Mouse (Mus musculus) limb, embryonic 12.5 days (tissue): ENCODE results near the gene Mfsd2a. TPM values are rescaled to one million over a fixed set of nuclear protein-coding genes. Genes with fewer than 3 reads are reported as not detected.

Experiments used
- ATAC-seq: fragments of 200-750 bp; cut with Nextera tagmentation; 2 replicates; pipeline ENCODE4 v1.8.0; 2017; ENCODE audit warnings: low read depth, moderate TSS enrichment; ENCODE audit not compliant: insufficient number of reproducible peaks, insufficient read depth, low FRiP score, low TSS enrichment
- H3K27ac ChIP-seq: fragments of 300-500 bp; sonication (generic); 2 replicates; pipeline ENCODE4 v1.5.1; 2016; ENCODE audit warnings: mild to moderate bottlenecking, moderate library complexity
- H3K27me3 ChIP-seq: fragments of 300-500 bp; sonication (generic); 2 replicates; pipeline ENCODE4 v1.6.1; 2016; ENCODE audit warnings: mild to moderate bottlenecking, moderate library complexity
- H3K36me3 ChIP-seq: fragments of 300-500 bp; sonication (generic); 2 replicates; pipeline ENCODE4 v1.6.1; 2016; ENCODE audit warnings: mild to moderate bottlenecking, moderate library complexity
- H3K4me1 ChIP-seq: fragments of 300-500 bp; sonication (generic); replicated peaks from 2 replicates; pipeline ENCODE4 v1.6.1; 2016
- H3K4me2 ChIP-seq: fragments of 300-500 bp; sonication (generic); 2 replicates; pipeline ENCODE4 v1.6.1; 2016; ENCODE audit warnings: mild to moderate bottlenecking, moderate library complexity
- H3K4me3 ChIP-seq: fragments of 300-500 bp; sonication (generic); replicated peaks from 2 replicates; pipeline ENCODE4 v1.5.1; 2016; ENCODE audit warnings: mild to moderate bottlenecking
- H3K9ac ChIP-seq: fragments of 300-500 bp; sonication (generic); replicated peaks from 2 replicates; pipeline ENCODE4 v1.6.1; 2016; ENCODE audit warnings: mild to moderate bottlenecking, moderate library complexity
- H3K9me3 ChIP-seq: fragments of 300-500 bp; sonication (generic); 2 replicates; pipeline ENCODE4 v1.6.1; 2016; ENCODE audit warnings: mild to moderate bottlenecking, moderate library complexity
- WGBS: fragments of 180-500 bp; shearing (Covaris S2); methylation state at CpG from one replicate; pipeline ENCODE4 v1.1.7; 2016; 5-methylcytosine and 5-hydroxymethylcytosine counted together
- polyA plus RNA-seq: library from polyadenylated mRNA; unstranded; fragments of >200 nt; fragmentation: Nextera tagmentation; extraction: Ambion mirVana; gene quantifications from 2 replicates; pipeline ENCODE4 v1.2.1, GENCODE M21; 2016

Mfsd2a gene
- polyA plus RNA-seq, 1 experiment from 2014 or later, result 7.8 TPM

- Histone ChIP-seq H3K27me3 (0 out of 2 replicates have a peak, but pooled peaks cover 3% of the 10 kb centered on the region), H3K4me1 (peaks cover 44% of the 10 kb centered on the region), H3K9ac (no peak overlapping the region), H3K9me3 (no peaks in the 10 kb centered on the region), H3K4me3 (no peak overlapping the region), H3K27ac (no peak overlapping the region), H3K36me3 (peaks cover 34% of the 10 kb centered on the region), H3K4me2 (no peak overlapping the region)
- ATAC-seq, result no peak
- 88% methylated on average over 4 of the region's 6 CpGs for WGBS
These were observed 4.7 kb downstream of the Mfsd2a start for GRCm38 (mm10) chr4:122956301-122956700.

DNA sequence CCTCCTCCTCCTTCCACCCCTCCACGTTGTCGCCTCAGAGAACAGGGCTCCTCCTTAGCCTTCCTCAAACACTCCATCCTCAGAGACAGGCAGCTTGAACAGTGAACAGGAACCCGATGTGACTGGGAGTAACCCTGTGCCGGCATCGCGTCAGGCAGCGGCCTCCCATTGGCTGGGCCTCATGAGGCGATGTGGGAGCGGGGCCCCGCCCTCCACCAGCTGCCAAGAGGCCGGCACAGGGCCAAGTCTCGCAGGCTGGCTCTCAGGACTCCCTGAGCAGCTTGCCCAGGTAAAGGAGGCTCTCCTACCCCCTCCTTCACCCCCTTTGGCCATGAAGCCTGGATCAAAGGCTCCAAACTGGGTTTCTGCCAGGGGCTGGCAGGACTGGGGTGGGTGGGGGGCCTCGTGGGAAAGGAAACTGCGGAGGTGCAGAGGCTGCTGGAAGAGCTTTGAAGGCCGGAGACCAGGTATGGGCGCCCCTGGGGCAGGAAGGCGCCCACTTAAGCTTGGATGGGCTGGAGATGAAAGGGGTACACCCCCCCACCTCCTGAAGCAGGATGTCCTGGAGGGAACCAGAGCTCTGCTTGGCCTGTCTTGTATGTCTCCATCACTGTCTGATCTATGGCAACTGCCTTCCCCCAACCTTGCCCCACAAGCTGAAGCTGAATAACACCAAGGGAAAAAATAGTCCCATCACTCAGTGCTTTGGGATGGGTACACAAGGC lies 5.4 kb downstream of the Mfsd2a start:
- Histone ChIP-seq H3K4me1 (peaks cover 41% of the 10 kb centered on the region), H3K27ac (peak overlapping the region; percentile 60), H3K4me3 (peak overlapping the region; percentile 22), H3K4me2 (peak overlapping the region; percentile 51), H3K9ac (no peak overlapping the region; the same call in 1 of the 2 replicates), H3K27me3 (no peaks in the 10 kb centered on the region), H3K36me3 (peaks cover 41% of the 10 kb centered on the region), H3K9me3 (no peaks in the 10 kb centered on the region)
- WGBS, result 5% methylated on average over 17 of the region's 17 CpGs
- peak; percentile 89 for ATAC-seq

GRCm38 (mm10) chr4:122954680-122955411 lies 6.1 kb downstream of the Mfsd2a start:
- peak overlapping the region; percentile 51 for H3K4me2 ChIP-seq
- H3K27ac ChIP-seq, result peak overlapping the region; percentile 60
- no peak overlapping the region for H3K9ac ChIP-seq
- H3K4me1 ChIP-seq, result peaks cover 37% of the 10 kb centered on the region
- peak; percentile 33; the same call in 1 of the 2 replicates for ATAC-seq
- peaks cover 48% of the 10 kb centered on the region for H3K36me3 ChIP-seq
- no peaks in the 10 kb centered on the region for H3K27me3 ChIP-seq
- 65% methylated on average over 5 of the region's 5 CpGs for WGBS
- no peaks in the 10 kb centered on the region for H3K9me3 ChIP-seq
- H3K4me3 ChIP-seq, result peak overlapping the region; percentile 22; the same call in 1 of the 2 replicates

- H3K4me2 ChIP-seq, result no peak overlapping the region
- no peak overlapping the region for H3K9ac ChIP-seq
- H3K36me3 ChIP-seq, result peaks cover 70% of the 10 kb centered on the region
- H3K27me3 ChIP-seq, result no peaks in the 10 kb centered on the region
- H3K27ac ChIP-seq, result no peak overlapping the region
- no peak for ATAC-seq
- WGBS, result 88% methylated on average over 8 of the region's 8 CpGs
- no peaks in the 10 kb centered on the region for H3K4me1 ChIP-seq
- no peaks in the 10 kb centered on the region for H3K9me3 ChIP-seq
- no peak overlapping the region for H3K4me3 ChIP-seq
These were observed 11.9 kb downstream of the Mfsd2a start for GRCm38 (mm10) chr4:122949096-122949495.

DNA sequence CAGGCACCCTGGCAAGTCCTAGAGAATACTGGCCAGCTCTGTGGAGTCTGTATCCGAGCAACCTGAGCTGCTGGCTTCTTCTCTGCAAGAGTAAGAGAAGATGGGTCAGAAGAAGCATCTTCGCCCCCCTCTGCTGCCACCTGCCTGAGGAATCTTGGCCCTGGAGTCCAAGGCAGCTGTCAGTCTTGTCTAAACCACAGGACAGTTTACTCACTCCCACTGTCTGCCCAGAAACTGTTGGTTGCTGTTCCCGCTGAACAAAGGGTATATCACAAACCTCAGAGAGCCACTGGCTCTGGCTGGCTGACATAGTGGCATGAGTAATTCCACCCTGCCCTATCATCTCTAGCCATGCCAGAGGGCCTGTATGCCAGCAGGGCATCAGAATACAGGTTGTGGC lies 13.8 kb downstream of the Mfsd2a start:
- Histone ChIP-seq H3K4me2 (no peak overlapping the region), H3K4me1 (no peaks in the 10 kb centered on the region), H3K9ac (no peak overlapping the region), H3K4me3 (no peak overlapping the region), H3K9me3 (no peaks in the 10 kb centered on the region), H3K27ac (no peak overlapping the region), H3K36me3 (peaks cover 62% of the 10 kb centered on the region), H3K27me3 (no peaks in the 10 kb centered on the region)
- 91% methylated on average over 3 of the region's 3 CpGs for WGBS
- no peak for ATAC-seq

GRCm38 (mm10) chr4:122944408-122944807 lies 16.6 kb downstream of the Mfsd2a start:
- Histone ChIP-seq H3K9me3 (no peaks in the 10 kb centered on the region), H3K36me3 (peaks cover 38% of the 10 kb centered on the region), H3K4me2 (no peak overlapping the region), H3K4me3 (no peak overlapping the region), H3K4me1 (no peaks in the 10 kb centered on the region), H3K27ac (no peak overlapping the region), H3K27me3 (no peaks in the 10 kb centered on the region), H3K9ac (no peak overlapping the region)
- no peak for ATAC-seq
- WGBS, result 31% methylated on average over 4 of the region's 4 CpGs

GRCm38 (mm10) chr4:122939048-122939796 lies 21.8 kb downstream of the Mfsd2a start:
- H3K9me3 ChIP-seq, result no peaks in the 10 kb centered on the region
- no peak overlapping the region for H3K9ac ChIP-seq
- no peaks in the 10 kb centered on the region for H3K4me1 ChIP-seq
- no peak overlapping the region for H3K4me3 ChIP-seq
- no peak overlapping the region for H3K27ac ChIP-seq
- no peaks in the 10 kb centered on the region for H3K36me3 ChIP-seq
- WGBS, result 84% methylated on average over 2 of the region's 2 CpGs
- H3K4me2 ChIP-seq, result no peak overlapping the region
- ATAC-seq, result no peak
- no peaks in the 10 kb centered on the region for H3K27me3 ChIP-seq

- no peaks in the 10 kb centered on the region for H3K9me3 ChIP-seq
- no peaks in the 10 kb centered on the region for H3K4me1 ChIP-seq
- no peak overlapping the region for H3K4me2 ChIP-seq
- no peak overlapping the region for H3K27ac ChIP-seq
- H3K27me3 ChIP-seq, result no peaks in the 10 kb centered on the region
- H3K4me3 ChIP-seq, result no peak overlapping the region
- no peak for ATAC-seq
- WGBS, result 86% methylated on average over 3 of the region's 3 CpGs
- H3K9ac ChIP-seq, result no peak overlapping the region
- H3K36me3 ChIP-seq, result no peaks in the 10 kb centered on the region
These were observed 23.5 kb downstream of the Mfsd2a start for GRCm38 (mm10) chr4:122937489-122937888.

- no peak for ATAC-seq
- WGBS, result 76% methylated on average over 9 of the region's 9 CpGs
These were observed 25.4 kb downstream of the Mfsd2a start for GRCm38 (mm10) chr4:122935466-122936099.

GRCm38 (mm10) chr4:122933857-122934256 lies 27.1 kb downstream of the Mfsd2a start:
- no peak for ATAC-seq
- WGBS, result 44% methylated on average over 3 of the region's 3 CpGs
- H3K9ac ChIP-seq, result no peak overlapping the region

More at GRCm38 (mm10) chr4:122935466-122936099, 25.4 kb downstream of the Mfsd2a start:
- no peaks in the 10 kb centered on the region for H3K36me3 ChIP-seq
- no peaks in the 10 kb centered on the region for H3K27me3 ChIP-seq
- no peak overlapping the region for H3K27ac ChIP-seq
- H3K9ac ChIP-seq, result no peak overlapping the region
- H3K4me2 ChIP-seq, result no peak overlapping the region
- H3K4me3 ChIP-seq, result no peak overlapping the region
- no peaks in the 10 kb centered on the region for H3K4me1 ChIP-seq
- H3K9me3 ChIP-seq, result no peaks in the 10 kb centered on the region

More at GRCm38 (mm10) chr4:122933857-122934256, 27.1 kb downstream of the Mfsd2a start:
- Histone ChIP-seq H3K4me1 (no peaks in the 10 kb centered on the region), H3K27ac (no peak overlapping the region), H3K36me3 (no peaks in the 10 kb centered on the region), H3K9me3 (no peaks in the 10 kb centered on the region), H3K27me3 (no peaks in the 10 kb centered on the region), H3K4me3 (no peak overlapping the region), H3K4me2 (no peak overlapping the region)
